Mouse (Mus musculus) intestine, postnatal 0 days (tissue): ENCODE results near the gene B3gnt6. TPM values are rescaled to one million over a fixed set of nuclear protein-coding genes. Genes with fewer than 3 reads are reported as not detected.

Experiments
- ATAC-seq: fragments of 200-750 bp; cut with Nextera tagmentation; 2 replicates; pipeline ENCODE4 v1.8.0; 2017; ENCODE audit warnings: mild to moderate bottlenecking, moderate TSS enrichment, moderate library complexity
- H3K27ac ChIP-seq: fragments of 300-500 bp; sonication (generic); 2 replicates; pipeline ENCODE4 v1.5.1; 2014; ENCODE audit warnings: mild to moderate bottlenecking, low read depth, low read length, moderate library complexity
- H3K27me3 ChIP-seq: fragments of 300-500 bp; sonication (generic); replicated peaks from 2 replicates; pipeline ENCODE4 v1.6.1; 2014; ENCODE audit warnings: low read length, mixed read lengths; ENCODE audit not compliant: control insufficient read depth, insufficient read depth
- H3K36me3 ChIP-seq: fragments of 300-500 bp; sonication (generic); 2 replicates; pipeline ENCODE4 v1.6.1; 2014; ENCODE audit warnings: mild to moderate bottlenecking, moderate library complexity; ENCODE audit not compliant: control insufficient read depth, insufficient read depth
- H3K4me1 ChIP-seq: fragments of 300-500 bp; sonication (generic); replicated peaks from 2 replicates; pipeline ENCODE4 v1.6.1; 2014; ENCODE audit warnings: antibody characterized with exemption, low read length, mixed read lengths; ENCODE audit not compliant: control insufficient read depth, insufficient read depth
- H3K4me2 ChIP-seq: fragments of 300-500 bp; sonication (generic); replicated peaks from 2 replicates; pipeline ENCODE4 v1.6.1; 2014; ENCODE audit warnings: low read depth, mild to moderate bottlenecking, moderate library complexity
- H3K4me3 ChIP-seq: fragments of 300-500 bp; sonication (generic); 2 replicates; pipeline ENCODE4 v1.5.1; 2014; ENCODE audit warnings: low read depth, low read length
- H3K9ac ChIP-seq: fragments of 300-500 bp; sonication (generic); 2 replicates; pipeline ENCODE4 v1.6.1; 2014; ENCODE audit warnings: mild to moderate bottlenecking, low read depth, low read length
- H3K9me3 ChIP-seq: fragments of 300-500 bp; sonication (generic); 2 replicates; pipeline ENCODE4 v1.6.1; 2016; ENCODE audit warnings: mixed run types; ENCODE audit not compliant: control insufficient read depth
- CTCF ChIP-seq: sonication (generic); IDR thresholded peaks from 2 replicates; pipeline ENCODE4 v1.5.1; 2016; ENCODE audit warnings: low read depth, mild to moderate bottlenecking, control low read depth, antibody characterized with exemption, moderate library complexity
- WGBS: fragments of 180-500 bp; shearing (Covaris S2); extraction: QIAGEN DNeasy Blood & Tissue Kit; methylation state at CpG from one replicate; pipeline ENCODE4 v1.1.7; 2014; 5-methylcytosine and 5-hydroxymethylcytosine counted together
- polyA plus RNA-seq: library from polyadenylated mRNA; unstranded; fragments of >200 nt; fragmentation: Nextera tagmentation; extraction: Ambion mirVana; gene quantifications from 2 replicates; pipeline ENCODE4 v1.2.1, GENCODE M21; 2015

The B3gnt6 gene
- polyA plus RNA-seq, 1 experiment from 2014 or later = 0.21 TPM

DNA sequence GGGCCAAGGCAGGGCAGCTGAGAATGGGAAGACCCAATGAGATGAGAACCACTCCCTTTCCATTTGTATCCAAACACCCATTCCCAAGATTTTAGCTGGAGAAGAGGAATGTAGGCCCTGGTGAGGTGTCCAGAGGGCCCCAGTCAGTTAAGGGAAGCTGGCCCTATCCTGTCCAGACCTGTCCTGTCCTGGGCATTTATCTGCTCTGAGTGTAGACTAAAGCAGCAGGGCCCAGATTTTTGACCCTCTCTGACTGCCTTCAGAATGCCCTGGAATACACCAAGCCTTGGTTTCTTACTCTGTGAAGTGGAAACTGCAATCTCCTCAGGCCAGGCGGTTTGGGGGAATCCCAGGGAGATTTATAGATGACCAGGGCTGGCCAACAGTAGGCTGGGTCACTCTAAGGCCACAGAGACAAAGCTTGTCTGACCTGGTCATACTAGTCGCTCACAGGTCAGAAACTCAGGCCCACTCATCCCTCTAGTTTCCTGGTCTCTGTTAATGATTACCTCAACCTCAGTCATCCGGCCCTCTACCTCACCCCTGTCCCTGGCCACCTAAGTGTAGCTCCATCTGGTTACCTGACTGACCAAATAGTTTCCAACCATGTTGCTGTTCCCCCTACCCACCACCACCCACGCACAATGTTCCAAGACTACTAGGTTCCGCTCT, 20.6 kb downstream of the B3gnt6 start:
- peak; percentile 42 for ATAC-seq
- Histone ChIP-seq H3K4me2 (peak overlapping the region; percentile 81), H3K9ac (0 out of 2 replicates have a peak overlapping the region, but pooled peaks have one; percentile 59), H3K27me3 (no peaks in the 10 kb centered on the region), H3K36me3 (no peaks in the 10 kb centered on the region), H3K4me1 (peaks cover 7% of the 10 kb centered on the region; the same call in 1 of the 2 replicates), H3K9me3 (no peaks in the 10 kb centered on the region), H3K27ac (peak overlapping the region; percentile 75), H3K4me3 (peak overlapping the region; percentile 81)
- TF ChIP-seq CTCF = no peak
- 58% methylated on average over 5 of the region's 5 CpGs for whole genome bisulfite sequencing

DNA sequence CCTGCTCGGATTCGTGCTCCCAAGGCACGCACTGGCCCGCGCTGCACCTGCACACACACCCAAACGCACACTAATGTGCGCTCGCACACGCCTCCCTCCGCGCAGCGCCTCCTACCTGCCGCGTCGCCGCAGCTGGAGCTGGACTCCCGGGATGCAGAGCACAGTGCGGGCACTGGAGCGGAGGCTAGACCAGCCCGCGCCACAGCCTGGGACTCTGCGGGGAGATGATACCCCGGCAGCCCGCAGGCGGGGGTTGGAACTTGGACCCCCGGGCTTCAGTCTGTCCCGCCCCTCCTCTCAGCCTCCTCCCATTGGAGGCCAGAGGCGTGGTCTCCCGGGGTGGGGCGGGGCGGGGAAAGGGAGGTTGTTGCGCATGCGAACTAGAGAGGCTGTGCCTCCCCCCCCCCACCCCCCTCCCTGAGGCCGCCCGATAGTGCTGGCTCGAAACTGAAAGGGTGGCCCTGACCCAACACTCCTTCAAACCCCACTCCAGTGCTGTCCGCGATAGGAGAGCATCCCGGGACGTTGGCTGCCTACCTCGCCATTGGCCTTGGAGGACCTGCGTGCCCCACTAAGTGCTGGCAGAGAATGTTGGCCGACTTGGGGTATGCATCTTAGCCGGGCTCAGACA, 21.2 kb downstream of the B3gnt6 start, which contains the start of gene Capn5:
Gene Capn5, minus strand, starts transcription at position 346 of the 631 bp plus-strand sequence.
- Histone ChIP-seq H3K27ac (peak within 1 kb of the TSS; percentile 75), H3K9me3 (no peaks in the 10 kb centered on the region), H3K27me3 (no peaks in the 10 kb centered on the region), H3K4me3 (peak within 1 kb of the TSS; percentile 81), H3K4me1 (peaks cover 7% of the 10 kb centered on the region; the same call in 1 of the 2 replicates), H3K9ac (peak within 1 kb of the TSS; percentile 59), H3K4me2 (peak within 1 kb of the TSS; percentile 81), H3K36me3 (no peaks in the 10 kb centered on the region)
- peak; percentile 87 for TF ChIP-seq CTCF
- WGBS = 1% methylated on average over 42 of the region's 44 CpGs
- ATAC-seq = peak; percentile 88

DNA sequence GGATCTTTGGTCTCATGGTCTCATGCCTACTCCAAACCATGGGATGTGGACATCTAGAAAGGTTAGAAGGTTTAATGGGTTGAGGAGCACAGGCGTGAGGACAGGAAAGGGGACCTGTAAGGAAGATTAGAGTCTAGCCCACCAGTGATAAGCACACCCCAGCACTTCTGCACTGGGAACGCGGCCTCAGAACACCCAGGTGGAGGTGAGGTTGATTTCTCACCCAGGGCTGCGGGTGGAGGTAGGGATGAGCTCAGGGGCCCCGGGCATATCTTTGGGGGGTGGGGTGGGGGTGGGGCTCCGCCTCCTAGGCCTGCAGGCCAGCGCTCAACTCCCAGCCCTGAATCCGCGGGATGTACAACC, 21.7 kb downstream of the B3gnt6 start:
- WGBS = 5% methylated on average over 9 of the region's 9 CpGs
- no peaks in the 10 kb centered on the region for H3K27me3 ChIP-seq
- H3K27ac ChIP-seq = no peak overlapping the region
- H3K36me3 ChIP-seq = no peaks in the 10 kb centered on the region
- peak overlapping the region; percentile 81 for H3K4me2 ChIP-seq
- H3K9me3 ChIP-seq = no peaks in the 10 kb centered on the region
- TF ChIP-seq CTCF = no peak
- H3K9ac ChIP-seq = peak overlapping the region; percentile 59
- peaks cover 7% of the 10 kb centered on the region; the same call in 1 of the 2 replicates for H3K4me1 ChIP-seq
- H3K4me3 ChIP-seq = peak overlapping the region; percentile 81
- ATAC-seq = no peak; the same call in 1 of the 2 replicates

DNA sequence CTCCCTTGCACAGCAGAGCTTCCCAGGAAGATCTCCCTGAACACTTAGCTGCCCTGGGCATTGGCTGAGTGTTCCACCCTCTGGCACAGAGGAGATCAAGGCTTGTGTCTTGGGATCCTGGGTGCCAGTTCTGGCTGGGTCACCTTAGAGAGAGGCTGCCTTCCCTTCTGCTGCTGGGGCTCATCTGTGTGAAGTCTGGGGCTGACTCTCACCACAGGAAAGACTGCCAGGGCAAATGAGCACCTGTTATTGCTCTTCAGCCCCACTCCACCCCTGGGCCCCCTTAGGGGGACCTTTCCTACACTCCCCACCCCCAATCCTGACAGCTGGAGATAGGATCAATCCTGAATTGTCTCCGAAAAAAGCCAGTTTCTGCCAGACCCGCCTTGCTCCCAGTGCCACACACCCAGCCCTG, 22.2 kb downstream of the B3gnt6 start:
- 0 out of 2 replicates have a peak overlapping the region, but pooled peaks have one; percentile 59 for H3K9ac ChIP-seq
- H3K27ac ChIP-seq = no peak overlapping the region
- no peaks in the 10 kb centered on the region for H3K9me3 ChIP-seq
- H3K27me3 ChIP-seq = no peaks in the 10 kb centered on the region
- no peak for ATAC-seq
- peak overlapping the region; percentile 81; the same call in 1 of the 2 replicates for H3K4me3 ChIP-seq
- H3K4me2 ChIP-seq = peak overlapping the region; percentile 81
- WGBS = 26% methylated on average over 2 of the region's 2 CpGs
- no peak for TF ChIP-seq CTCF
- no peaks in the 10 kb centered on the region for H3K36me3 ChIP-seq
- peaks cover 7% of the 10 kb centered on the region; the same call in 1 of the 2 replicates for H3K4me1 ChIP-seq

DNA sequence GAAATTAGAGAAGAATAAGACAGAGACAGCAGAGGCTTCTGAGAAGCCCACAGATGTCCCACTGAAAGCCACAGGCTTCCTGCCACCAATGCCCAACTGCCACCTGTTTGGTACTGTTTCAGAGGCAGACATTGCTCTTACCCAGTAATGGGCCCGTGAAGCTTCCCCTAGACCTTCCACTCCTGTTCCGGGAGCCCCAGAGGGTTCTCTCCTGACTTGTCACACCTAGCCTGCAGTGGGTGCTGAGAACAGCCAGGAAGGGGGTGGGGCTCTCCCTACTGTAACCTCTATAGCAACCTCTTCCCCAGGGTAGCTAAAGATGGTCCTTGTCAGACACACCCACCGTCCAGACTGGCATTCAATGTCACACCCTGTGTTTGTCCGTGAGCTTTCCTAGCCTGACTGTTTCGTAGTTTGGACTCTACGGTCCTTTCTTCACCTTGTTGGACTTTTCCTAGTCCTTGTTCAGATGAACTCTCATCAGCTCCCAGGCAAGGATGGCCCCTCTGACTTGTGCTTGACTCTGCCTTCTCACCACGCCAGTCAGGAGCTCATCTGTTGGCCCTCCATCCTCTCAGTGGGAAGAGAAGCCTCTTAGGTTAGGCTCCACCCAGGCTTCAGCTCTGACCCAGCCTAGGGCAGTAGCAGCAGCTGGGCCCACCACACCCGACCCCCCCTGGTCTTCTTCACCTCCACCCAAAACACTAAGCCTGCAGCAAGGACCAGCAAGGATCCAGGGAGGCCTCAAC, 22.8 kb downstream of the B3gnt6 start:
- Histone ChIP-seq H3K9me3 (no peaks in the 10 kb centered on the region), H3K27me3 (no peaks in the 10 kb centered on the region), H3K4me3 (no peak overlapping the region), H3K4me1 (peaks cover 7% of the 10 kb centered on the region; the same call in 1 of the 2 replicates), H3K4me2 (peak overlapping the region; percentile 81), H3K9ac (no peak overlapping the region), H3K27ac (no peak overlapping the region), H3K36me3 (no peaks in the 10 kb centered on the region)
- 44% methylated on average over 8 of the region's 8 CpGs for WGBS
- no peak for ATAC-seq
- no peak for TF ChIP-seq CTCF
